Mouse (Mus musculus): ENCODE results near the gene Olfr419. TPM values are rescaled to one million over a fixed set of nuclear protein-coding genes. Genes with fewer than 3 reads are reported as not detected.

Gene Olfr419
- total RNA-seq (2023) = not detected

DNA sequence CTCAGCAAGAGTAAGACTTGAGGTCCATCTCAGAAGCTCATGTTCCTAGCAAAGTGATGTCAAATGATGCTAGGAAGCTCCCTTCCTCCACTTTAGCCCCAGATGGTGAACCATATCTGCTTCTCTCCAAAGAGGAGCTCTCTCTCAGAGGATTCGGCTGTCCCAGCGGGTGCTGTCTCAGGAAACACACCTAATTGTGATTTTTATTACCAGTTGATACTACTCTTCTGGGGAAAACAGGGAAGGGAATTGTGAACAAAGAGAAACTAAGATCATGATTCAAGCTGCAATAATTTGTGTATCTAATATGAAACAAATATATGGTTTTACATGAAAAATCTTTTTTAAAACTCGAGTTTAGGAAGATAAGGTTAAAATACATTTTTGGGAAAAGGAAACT, at the start of gene Olfr419:
Gene Olfr419 (minus strand): TSS at position 101 of the 400 bp plus-strand sequence.

Other genes starting within 250 kb of the Olfr419 start
- gene Ifi205, start 220.3 kb downstream of the Olfr419 start, total RNA-seq (2023) = 1 to 10 TPM; 5.3 to 5.8 TPM
- gene Olfr433, start 211.4 kb downstream of the Olfr419 start, total RNA-seq (2023) = not detected
- not detected for gene Olfr432, start 202.9 kb downstream of the Olfr419 start, total RNA-seq (2023)
- not detected for gene Olfr430, start 185.5 kb downstream of the Olfr419 start, total RNA-seq (2023)
- gene Olfr429, start 167.7 kb downstream of the Olfr419 start, total RNA-seq (2023) = not detected
- gene Olfr427, start 155.2 kb downstream of the Olfr419 start, total RNA-seq (2023) = not detected
- gene Olfr231, start 130.9 kb downstream of the Olfr419 start, total RNA-seq (2023) = not detected
- not detected for gene Olfr424, start 120.5 kb downstream of the Olfr419 start, total RNA-seq (2023)
- not detected for gene Olfr420, start 96.4 kb downstream of the Olfr419 start, total RNA-seq (2023)
- 10 to 100 TPM in 1 of 2 experiments, 1 to 10 TPM in 1; 3.8 to 12.3 TPM for gene Spta1, start 79.3 kb downstream of the Olfr419 start, total RNA-seq (2023)
- not detected for gene Mptx1, start 78.5 kb upstream of the Olfr419 start, total RNA-seq (2023)
- gene Olfr417, start 113.1 kb upstream of the Olfr419 start, total RNA-seq (2023) = not detected
- not detected for gene Olfr248, start 139.0 kb upstream of the Olfr419 start, total RNA-seq (2023)
- not detected for gene Olfr414, start 172.0 kb upstream of the Olfr419 start, total RNA-seq (2023)
- gene Olfr220, start 190.0 kb upstream of the Olfr419 start, total RNA-seq (2023) = not detected
- gene Fmn2, start 249.8 kb upstream of the Olfr419 start, total RNA-seq (2023) = 1 to 10 TPM in 1 of 2 experiments, under 1 TPM in 1; 0.33 to 1.2 TPM

All from neutrophil, adult 59 days (primary cell).